Comparison of ENCODE assay signal across 23 mouse cellular contexts in genomic region chr9:42357585-42357984, GRCm38 (mm10). TPM values are rescaled to one million over a fixed set of nuclear protein-coding genes. Genes with fewer than 3 reads are reported as not detected.
"Had no signal": no experiment of that assay in that cellular context is flagged by ENCODE, and none has a peak within 500 bp of the region (broad histone marks: within the 10 kb centered on the region; RNA-seq: fewer than 3 reads in every experiment).

No protein-coding gene starts in this region.

- H3K4me1 ChIP-seq: liver, embryonic 13.5 days; liver, embryonic 15.5 days; lung, embryonic 15.5 days; megakaryocyte, embryonic 14.5 days; midbrain, embryonic 10.5 days; midbrain, embryonic 12.5 days had no signal

- H3K4me2 ChIP-seq: liver, embryonic 11.5 days; liver, embryonic 13.5 days; liver, embryonic 15.5 days; lung, embryonic 15.5 days; midbrain, embryonic 12.5 days had no signal

- H3K36me3 ChIP-seq: liver, embryonic 13.5 days; liver, embryonic 15.5 days; lung, embryonic 15.5 days; midbrain, embryonic 10.5 days; midbrain, embryonic 12.5 days had no signal

- H3K9ac ChIP-seq: liver, embryonic 13.5 days; liver, embryonic 15.5 days; liver, postnatal 0 days; lung, embryonic 15.5 days; midbrain, embryonic 12.5 days had no signal

- ATAC-seq: liver, postnatal 0 days; lung, postnatal 0 days; midbrain, embryonic 16.5 days had no signal

- H3K9me3 ChIP-seq: liver, embryonic 13.5 days; liver, embryonic 15.5 days; lung, embryonic 15.5 days; megakaryocyte, embryonic 14.5 days; midbrain, embryonic 10.5 days; midbrain, embryonic 12.5 days had no signal

- H3K27me3 ChIP-seq: liver, embryonic 13.5 days; lung, embryonic 15.5 days; midbrain, embryonic 12.5 days had no signal

- H3K27ac ChIP-seq: liver, embryonic 13.5 days; liver, embryonic 15.5 days; lung, embryonic 15.5 days; macrophage; midbrain, embryonic 10.5 days; midbrain, embryonic 12.5 days had no signal

- H3K4me3 ChIP-seq: liver, embryonic 13.5 days; liver, embryonic 15.5 days; lung, embryonic 15.5 days; megakaryocyte, embryonic 14.5 days; midbrain, embryonic 10.5 days; midbrain, embryonic 12.5 days; myocyte had no signal

- DNase-seq: liver, embryonic 13.5 days; liver, postnatal 0 days; lung, adult 2 months; lung, postnatal 14 days; lung, postnatal 36 days; midbrain, embryonic 14.5 days; right cerebral cortex, adult 18-20 months; right cerebral cortex, postnatal 25 days; right cerebral cortex, postnatal 4 days; spleen, adult 18-20 months; thymus, adult 18-20 months; thymus, postnatal 14 days; thymus, postnatal 36 days had no signal

RNA-seq across cellular contexts. Expression of gene Tecta, which starts 42.1 kb away (rescaled TPM):
- polyA plus RNA-seq: lung, embryonic 15.5 days; macrophage had no signal
